Mouse (Mus musculus) midbrain, embryonic 13.5 days (tissue): ENCODE data around the gene Map7d1. TPM values are rescaled to one million over a fixed set of nuclear protein-coding genes. Genes with fewer than 3 reads are reported as not detected.

Experiments
- ATAC-seq: fragments of 200-750 bp; cut with Nextera tagmentation; 2 replicates; pipeline ENCODE4 v1.8.0; 2017; ENCODE audit warnings: mild to moderate bottlenecking, moderate TSS enrichment, moderate library complexity
- H3K27ac ChIP-seq: fragments of 300-500 bp; sonication (generic); 2 replicates; pipeline ENCODE4 v1.5.1; 2015; ENCODE audit warnings: inconsistent platforms, mild to moderate bottlenecking, moderate library complexity
- H3K27me3 ChIP-seq: fragments of 300-500 bp; sonication (generic); 2 replicates; pipeline ENCODE4 v1.6.1; 2015; ENCODE audit warnings: mild to moderate bottlenecking, inconsistent platforms
- H3K36me3 ChIP-seq: fragments of 300-500 bp; sonication (generic); 2 replicates; pipeline ENCODE4 v1.6.1; 2015; ENCODE audit warnings: mild to moderate bottlenecking, inconsistent platforms
- H3K4me1 ChIP-seq: fragments of 300-500 bp; sonication (generic); replicated peaks from 2 replicates; pipeline ENCODE4 v1.6.1; 2015; ENCODE audit warnings: inconsistent platforms
- H3K4me2 ChIP-seq: fragments of 300-500 bp; sonication (generic); replicated peaks from 2 replicates; pipeline ENCODE4 v1.6.1; 2015; ENCODE audit warnings: moderate library complexity, mild to moderate bottlenecking, inconsistent platforms
- H3K4me3 ChIP-seq: fragments of 300-500 bp; sonication (generic); replicated peaks from 2 replicates; pipeline ENCODE4 v1.5.1; 2015; ENCODE audit warnings: mild to moderate bottlenecking, inconsistent platforms
- H3K9ac ChIP-seq: fragments of 300-500 bp; sonication (generic); replicated peaks from 2 replicates; pipeline ENCODE4 v1.6.1; 2015; ENCODE audit warnings: mild to moderate bottlenecking, inconsistent platforms
- H3K9me3 ChIP-seq: fragments of 300-500 bp; sonication (generic); 2 replicates; pipeline ENCODE4 v1.6.1; 2016; ENCODE audit warnings: mild to moderate bottlenecking, inconsistent platforms
- WGBS: fragments of 180-500 bp; shearing (Covaris S2); methylation state at CpG from one replicate; pipeline ENCODE4 v1.1.7; 2015; 5-methylcytosine and 5-hydroxymethylcytosine counted together
- polyA plus RNA-seq: library from polyadenylated mRNA; unstranded; fragments of >200 nt; fragmentation: Nextera tagmentation; extraction: Ambion mirVana; gene quantifications from 2 replicates; pipeline ENCODE4 v1.2.1, GENCODE M21; 2015

The Map7d1 gene
- polyA plus RNA-seq, 1 experiment from 2014 or later: 89.5 TPM

GRCm38 (mm10) chr4:126262119-126262807 lies 6.1 kb upstream of the Map7d1 start, which contains the start of gene Trappc3:
Trappc3 (plus strand) TSS chr4:126262325.
- peaks cover 56% of the 10 kb centered on the region for H3K4me1 ChIP-seq
- peak within 1 kb of the TSS; percentile 92 for H3K9ac ChIP-seq
- ATAC-seq: peak; percentile 97
- no peaks in the 10 kb centered on the region for H3K36me3 ChIP-seq
- no peaks in the 10 kb centered on the region for H3K27me3 ChIP-seq
- H3K9me3 ChIP-seq: no peaks in the 10 kb centered on the region
- under 1% methylated on average over 46 of the region's 46 CpGs for WGBS
- H3K27ac ChIP-seq: no peak within 1 kb of the TSS
- peak within 1 kb of the TSS; percentile 88 for H3K4me2 ChIP-seq
- peak within 1 kb of the TSS; percentile 87 for H3K4me3 ChIP-seq

- 49% methylated on average over 7 of the region's 7 CpGs for WGBS
- H3K27me3 ChIP-seq: no peaks in the 10 kb centered on the region
- H3K4me2 ChIP-seq: no peak overlapping the region
- no peak overlapping the region for H3K9ac ChIP-seq
- no peak overlapping the region for H3K4me3 ChIP-seq
- 0 out of 2 replicates have a peak, but pooled peaks have one; percentile 1 for ATAC-seq
- H3K27ac ChIP-seq: no peak overlapping the region
- H3K9me3 ChIP-seq: no peaks in the 10 kb centered on the region
- no peaks in the 10 kb centered on the region for H3K36me3 ChIP-seq
- H3K4me1 ChIP-seq: peaks cover 58% of the 10 kb centered on the region
Measured at GRCm38 (mm10) chr4:126261675-126262074, 5.5 kb upstream of the Map7d1 start.

GRCm38 (mm10) chr4:126261266-126261665 lies 5.1 kb upstream of the Map7d1 start:
- Histone ChIP-seq H3K36me3 (no peaks in the 10 kb centered on the region), H3K9ac (no peak overlapping the region), H3K27me3 (no peaks in the 10 kb centered on the region), H3K9me3 (no peaks in the 10 kb centered on the region), H3K4me2 (no peak overlapping the region), H3K4me3 (no peak overlapping the region), H3K4me1 (peaks cover 54% of the 10 kb centered on the region), H3K27ac (no peak overlapping the region)
- ATAC-seq: no peak
- WGBS: 77% methylated on average over 6 of the region's 6 CpGs

GRCm38 (mm10) chr4:126260520-126261201 lies 4.5 kb upstream of the Map7d1 start:
- H3K4me3 ChIP-seq: no peak overlapping the region
- no peak overlapping the region for H3K4me2 ChIP-seq
- H3K9me3 ChIP-seq: no peaks in the 10 kb centered on the region
- peaks cover 51% of the 10 kb centered on the region for H3K4me1 ChIP-seq
- ATAC-seq: no peak
- H3K27ac ChIP-seq: peak overlapping the region; percentile 51; the same call in 1 of the 2 replicates
- H3K9ac ChIP-seq: no peak overlapping the region
- no peaks in the 10 kb centered on the region for H3K36me3 ChIP-seq
- no peaks in the 10 kb centered on the region for H3K27me3 ChIP-seq
- WGBS: 6% methylated on average over 10 of the region's 10 CpGs

- Histone ChIP-seq H3K27ac (peak overlapping the region; percentile 67), H3K4me1 (peaks cover 52% of the 10 kb centered on the region), H3K9ac (0 out of 2 replicates have a peak overlapping the region, but pooled peaks have one; percentile 32), H3K4me2 (peak overlapping the region; percentile 34), H3K27me3 (no peaks in the 10 kb centered on the region), H3K4me3 (peak overlapping the region; percentile 11; the same call in 1 of the 2 replicates), H3K9me3 (no peaks in the 10 kb centered on the region), H3K36me3 (no peaks in the 10 kb centered on the region)
- no peak for ATAC-seq
- WGBS: under 1% methylated on average over 15 of the region's 15 CpGs
Measured at GRCm38 (mm10) chr4:126259523-126260160, 3.5 kb upstream of the Map7d1 start.

- H3K27me3 ChIP-seq: no peaks in the 10 kb centered on the region
- H3K9me3 ChIP-seq: no peaks in the 10 kb centered on the region
- H3K4me2 ChIP-seq: peak overlapping the region; percentile 34; the same call in 1 of the 2 replicates
- peak overlapping the region; percentile 67; the same call in 1 of the 2 replicates for H3K27ac ChIP-seq
- no peaks in the 10 kb centered on the region for H3K36me3 ChIP-seq
- WGBS: 29% methylated on average over 3 of the region's 3 CpGs
- H3K4me1 ChIP-seq: peaks cover 57% of the 10 kb centered on the region
- ATAC-seq: no peak
- no peak overlapping the region for H3K4me3 ChIP-seq
- no peak overlapping the region for H3K9ac ChIP-seq
Measured at GRCm38 (mm10) chr4:126259063-126259462, 2.9 kb upstream of the Map7d1 start.

GRCm38 (mm10) chr4:126256967-126257881 lies 1.1 kb upstream of the Map7d1 start:
- peak overlapping the region; percentile 99 for H3K4me3 ChIP-seq
- H3K4me1 ChIP-seq: peaks cover 66% of the 10 kb centered on the region
- peak overlapping the region; percentile 96 for H3K27ac ChIP-seq
- peak overlapping the region; percentile 94 for H3K9ac ChIP-seq
- H3K9me3 ChIP-seq: no peaks in the 10 kb centered on the region
- WGBS: 3% methylated on average over 26 of the region's 26 CpGs
- no peaks in the 10 kb centered on the region for H3K36me3 ChIP-seq
- no peak for ATAC-seq
- no peaks in the 10 kb centered on the region for H3K27me3 ChIP-seq
- peak overlapping the region; percentile 100 for H3K4me2 ChIP-seq

- H3K36me3 ChIP-seq: peaks cover 3% of the 10 kb centered on the region; the same call in 1 of the 2 replicates
- H3K4me1 ChIP-seq: peaks cover 76% of the 10 kb centered on the region
- no peaks in the 10 kb centered on the region for H3K27me3 ChIP-seq
- WGBS: under 1% methylated on average over 49 of the region's 50 CpGs
- ATAC-seq: peak; percentile 54
- H3K4me2 ChIP-seq: peak overlapping the region; percentile 100
- H3K27ac ChIP-seq: peak overlapping the region; percentile 96
- H3K4me3 ChIP-seq: peak overlapping the region; percentile 99
- no peaks in the 10 kb centered on the region for H3K9me3 ChIP-seq
- H3K9ac ChIP-seq: peak overlapping the region; percentile 94
Measured at GRCm38 (mm10) chr4:126255113-126256001, 786 bp downstream of the Map7d1 start.

GRCm38 (mm10) chr4:126254315-126255112 lies 1.6 kb downstream of the Map7d1 start:
- WGBS: 20% methylated on average over 9 of the region's 9 CpGs
- no peaks in the 10 kb centered on the region for H3K9me3 ChIP-seq
- peaks cover 76% of the 10 kb centered on the region for H3K4me1 ChIP-seq
- H3K9ac ChIP-seq: peak overlapping the region; percentile 94
- H3K36me3 ChIP-seq: peaks cover 3% of the 10 kb centered on the region; the same call in 1 of the 2 replicates
- peak overlapping the region; percentile 100 for H3K4me2 ChIP-seq
- peak overlapping the region; percentile 96 for H3K27ac ChIP-seq
- 0 out of 2 replicates have a peak, but pooled peaks have one; percentile 1 for ATAC-seq
- H3K4me3 ChIP-seq: peak overlapping the region; percentile 99
- no peaks in the 10 kb centered on the region for H3K27me3 ChIP-seq
